ENCODE assay signal across 13 mouse cellular contexts in the genomic region with DNA sequence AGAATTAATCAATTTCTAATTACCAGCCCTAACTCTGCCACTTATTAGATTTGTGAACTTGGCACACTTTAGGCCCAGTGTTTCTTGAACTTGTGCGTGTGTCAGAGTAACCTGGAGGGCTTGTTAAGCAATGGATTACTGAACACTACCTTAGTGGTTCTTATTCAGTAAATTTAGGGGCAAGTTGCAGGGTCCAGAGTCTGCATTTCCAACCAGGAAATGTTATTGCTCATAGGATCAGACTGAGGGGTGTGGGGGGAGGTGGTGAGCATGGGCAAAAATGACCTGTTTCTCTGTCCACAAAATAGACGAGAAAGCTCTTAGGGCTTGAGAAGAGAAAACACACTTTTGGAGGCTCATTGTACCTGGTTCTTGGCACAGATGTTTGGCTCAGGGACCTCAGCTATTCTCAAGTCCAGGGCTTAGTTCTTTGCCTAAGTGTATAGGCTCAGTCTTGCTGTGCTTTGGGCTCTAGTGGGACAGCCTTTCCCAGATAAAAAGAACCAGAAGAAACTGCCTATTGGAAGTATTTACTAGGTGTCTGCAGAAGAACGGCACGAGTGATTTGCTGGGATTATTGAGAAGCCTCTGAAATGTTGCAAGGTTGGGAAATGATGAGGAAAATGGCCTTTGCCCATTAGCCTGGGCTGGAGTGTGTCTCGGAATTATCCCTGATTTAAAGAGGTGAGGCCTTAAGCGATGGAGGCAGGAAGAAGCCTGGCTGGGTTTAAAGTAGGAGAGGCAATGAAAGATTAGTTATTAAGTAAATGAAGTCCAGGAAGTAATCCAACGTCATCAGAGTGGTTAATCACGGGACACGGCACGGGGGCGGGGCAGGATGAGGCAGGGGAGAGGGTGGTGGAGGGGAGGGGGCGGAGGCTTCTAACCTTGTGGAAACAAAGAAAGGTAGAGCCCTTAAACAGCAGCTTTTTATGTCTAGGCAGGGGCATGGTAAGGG.
DNase-seq lines count a peak whose midpoint lies in the region; ATAC-seq and TF ChIP-seq lines count a peak whose summit lies in the region.
"Had no signal": no experiment of that assay in that cellular context is flagged by ENCODE, and none has a peak within 500 bp of the region (broad histone marks: within the 10 kb centered on the region; RNA-seq: fewer than 3 reads in every experiment).

No protein-coding gene starts in this region.

- no peak for ATAC-seq in embryonic facial prominence, embryonic 11.5 days (replicated peaks; ENCODE audit: insufficient number of reproducible peaks, low FRiP score, low TSS enrichment, low read depth)
- peak; percentile 93 for ATAC-seq in kidney, embryonic 15.5 days (replicated peaks; ENCODE audit: low FRiP score)
- ATAC-seq in activated CD4-positive, CD25-positive, alpha-beta regulatory T cell, adult 4 months = no peak
- ATAC-seq: hindbrain, embryonic 16.5 days had no signal

- WGBS in embryonic facial prominence, embryonic 11.5 days = 54% methylated on average over 12 of the region's 12 CpGs
- WGBS in kidney, embryonic 15.5 days = 28% methylated on average over 12 of the region's 12 CpGs

- no peak overlapping the region for H3K4me2 ChIP-seq in embryonic facial prominence, embryonic 11.5 days (ENCODE audit: low read depth, low read length)
- H3K4me2 ChIP-seq in kidney, embryonic 15.5 days = no peak overlapping the region
- H3K4me2 ChIP-seq: heart, embryonic 15.5 days had no signal

- peak; percentile 30 for DNase-seq in ES-E14 (ENCODE audit: low read depth, low spot score)
- peak; percentile 8 for DNase-seq in embryonic facial prominence, embryonic 11.5 days (ENCODE audit: low spot score)
- DNase-seq in lung, postnatal 10 days = peak; percentile 42
- DNase-seq in adrenal gland, postnatal 4 days (ENCODE audit: low spot score in 2 of 2) = no peak
- DNase-seq in heart, adult 11 months = no peak
- DNase-seq: adrenal gland, postnatal 14 days; cerebellum, adult 11 months had no signal

- no peaks in the 10 kb centered on the region for H3K9me3 ChIP-seq in ES-E14 (ENCODE audit: control insufficient read depth, insufficient read depth, low read depth, low read length)
- no peaks in the 10 kb centered on the region for H3K9me3 ChIP-seq in embryonic facial prominence, embryonic 11.5 days (replicated peaks; ENCODE audit: control insufficient read depth, low read length)
- no peaks in the 10 kb centered on the region for H3K9me3 ChIP-seq in kidney, embryonic 15.5 days (replicated peaks)
- H3K9me3 ChIP-seq: G1E; heart, embryonic 15.5 days had no signal

- in situ Hi-C loops in ES-E14 (cut with MboI; ENCODE audit: low sequenced_read_pairs in 2 of 2, unreplicated experiment in 2 of 2) = no loop called here

- H3K36me3 ChIP-seq in ES-E14 (ENCODE audit: control insufficient read depth, insufficient read depth, low read length, poor library complexity, severe bottlenecking) = no peaks in the 10 kb centered on the region
- no peaks in the 10 kb centered on the region for H3K36me3 ChIP-seq in embryonic facial prominence, embryonic 11.5 days (replicated peaks; ENCODE audit: control insufficient read depth, insufficient read depth, low read depth, low read length)
- no peaks in the 10 kb centered on the region for H3K36me3 ChIP-seq in kidney, embryonic 15.5 days
- H3K36me3 ChIP-seq: G1E; heart, embryonic 15.5 days had no signal

- no peak overlapping the region for H3K27ac ChIP-seq in ES-E14 (ENCODE audit: insufficient read depth, low read depth, low read length, poor library complexity, severe bottlenecking)
- no peak overlapping the region for H3K27ac ChIP-seq in embryonic facial prominence, embryonic 11.5 days (replicated peaks; ENCODE audit: low read depth, low read length)
- H3K27ac ChIP-seq in kidney, embryonic 15.5 days = peak overlapping the region; percentile 87
- H3K27ac ChIP-seq: heart, embryonic 15.5 days; macrophage had no signal

- peaks cover 2 to 3% of the 10 kb centered on the region in 2 experiments; a peak in 2 of 4 replicates for H3K4me1 ChIP-seq in ES-E14 (ENCODE audit: control insufficient read depth in 2 of 2, insufficient read depth in 2 of 2, low read length in 2 of 2, poor library complexity in 1 of 2)
- H3K4me1 ChIP-seq in embryonic facial prominence, embryonic 11.5 days (ENCODE audit: control insufficient read depth, insufficient read depth, low read length) = no peaks in the 10 kb centered on the region
- H3K4me1 ChIP-seq in kidney, embryonic 15.5 days = peaks cover 14% of the 10 kb centered on the region
- H3K4me1 ChIP-seq: heart, embryonic 15.5 days had no signal

- H3K9ac ChIP-seq in ES-E14 (ENCODE audit: insufficient read depth, low read depth, low read length, poor library complexity, severe bottlenecking) = no peak overlapping the region
- no peak overlapping the region for H3K9ac ChIP-seq in embryonic facial prominence, embryonic 11.5 days (replicated peaks; ENCODE audit: low read length)
- no peak overlapping the region for H3K9ac ChIP-seq in kidney, embryonic 15.5 days
- H3K9ac ChIP-seq: heart, embryonic 15.5 days had no signal

- H3K27me3 ChIP-seq in embryonic facial prominence, embryonic 11.5 days (ENCODE audit: control insufficient read depth, insufficient read depth, low read length) = no peaks in the 10 kb centered on the region
- no peaks in the 10 kb centered on the region for H3K27me3 ChIP-seq in kidney, embryonic 15.5 days
- H3K27me3 ChIP-seq: heart, embryonic 15.5 days had no signal

- H3K4me3 ChIP-seq in ES-E14 (ENCODE audit: insufficient read depth in 1 of 2, low read depth in 1 of 2, low read length in 2 of 2, poor library complexity in 1 of 2, severe bottlenecking in 1 of 2) = no peak overlapping the region
- H3K4me3 ChIP-seq in embryonic facial prominence, embryonic 11.5 days (ENCODE audit: low read depth, low read length) = no peak overlapping the region
- no peak overlapping the region for H3K4me3 ChIP-seq in kidney, embryonic 15.5 days (replicated peaks)
- H3K4me3 ChIP-seq: heart, embryonic 15.5 days had no signal

TF ChIP-seq in ES-E14, 5 proteins besides CTCF, POLR2A, EP300 and RAD21:
- no peak for TF ChIP-seq MAFK (IDR thresholded peaks at IDR 0.05; ENCODE audit: insufficient read depth, low read depth, low read length)
- no peak for TF ChIP-seq CHD2 (IDR thresholded peaks at IDR 0.05; ENCODE audit: low read depth, low read length)

Comparison
In these comparisons a context has a peak if more than half of its experiments do, and no peak if none do; other contexts are left out.
1. DNase-seq: peak in ES-E14 (single experiment), embryonic facial prominence, embryonic 11.5 days (single experiment) and lung, postnatal 10 days (single experiment); none in adrenal gland, postnatal 4 days (0 of 2) and heart, adult 11 months (single experiment).